In genomic region chr8:56706941-56707706, GRCm38 (mm10) we compare ENCODE assay signal across 11 mouse cellular contexts.
A peak's percentile ranks its signal among the peaks of the same experiment; 100 is the strongest.
DNase-seq lines count a peak whose midpoint lies in the region; ATAC-seq and TF ChIP-seq lines count a peak whose summit lies in the region.
"Had no signal": no experiment of that assay in that cellular context is flagged by ENCODE, and none has a peak within 500 bp of the region (broad histone marks: within the 10 kb centered on the region; RNA-seq: fewer than 3 reads in every experiment).

No protein-coding gene starts in this region.

- H3K9me3 ChIP-seq in heart, embryonic 11.5 days (replicated peaks; ENCODE audit: control insufficient read depth, low read length), result no peaks in the 10 kb centered on the region
- no peaks in the 10 kb centered on the region for H3K9me3 ChIP-seq in embryonic facial prominence, embryonic 12.5 days
- H3K9me3 ChIP-seq in intestine, embryonic 16.5 days (ENCODE audit: control insufficient read depth, low read length), result no peaks in the 10 kb centered on the region

- no peak overlapping the region for H3K27ac ChIP-seq in heart, embryonic 11.5 days (ENCODE audit: low read depth, low read length)
- no peak overlapping the region for H3K27ac ChIP-seq in embryonic facial prominence, embryonic 12.5 days
- no peak overlapping the region for H3K27ac ChIP-seq in intestine, embryonic 16.5 days (ENCODE audit: low read length)
- no peak overlapping the region for H3K27ac ChIP-seq in cerebellum, adult 2 months (ENCODE audit: insufficient read depth, low read length)

- peak overlapping the region; percentile 34 for H3K4me2 ChIP-seq in heart, embryonic 11.5 days
- H3K4me2 ChIP-seq in embryonic facial prominence, embryonic 12.5 days (replicated peaks), result peak overlapping the region; percentile 10
- H3K4me2 ChIP-seq in intestine, embryonic 16.5 days (ENCODE audit: low read depth, low read length), result no peak overlapping the region
- H3K4me2 ChIP-seq: liver, embryonic 11.5 days had no signal

- no peak for TF ChIP-seq CTCF in cerebellum, adult 2 months (IDR thresholded peaks at IDR 0.05; ENCODE audit: borderline replicate concordance, insufficient read depth, low read depth, low read length)

- H3K4me1 ChIP-seq in heart, embryonic 11.5 days (ENCODE audit: control insufficient read depth, insufficient read depth, low read length), result no peaks in the 10 kb centered on the region
- no peaks in the 10 kb centered on the region for H3K4me1 ChIP-seq in embryonic facial prominence, embryonic 12.5 days
- no peaks in the 10 kb centered on the region for H3K4me1 ChIP-seq in intestine, embryonic 16.5 days (ENCODE audit: control insufficient read depth, insufficient read depth, low read length)
- no peaks in the 10 kb centered on the region for H3K4me1 ChIP-seq in cerebellum, adult 2 months (ENCODE audit: control insufficient read depth, insufficient read depth, low read length)

- no peak overlapping the region for H3K4me3 ChIP-seq in heart, embryonic 11.5 days (ENCODE audit: low read depth, low read length)
- H3K4me3 ChIP-seq in embryonic facial prominence, embryonic 12.5 days, result no peak overlapping the region
- no peak overlapping the region for H3K4me3 ChIP-seq in intestine, embryonic 16.5 days (ENCODE audit: low read length)
- H3K4me3 ChIP-seq in cerebellum, adult 2 months (replicated peaks; ENCODE audit: insufficient read depth, low read depth, low read length), result no peak overlapping the region

- 37% methylated on average over 14 of the region's 14 CpGs for WGBS in heart, embryonic 11.5 days (ENCODE audit: insufficient replicate concordance)
- WGBS in embryonic facial prominence, embryonic 12.5 days, result 33% methylated on average over 14 of the region's 14 CpGs
- 30% methylated on average over 14 of the region's 14 CpGs for WGBS in intestine, embryonic 16.5 days
- WGBS in cerebellum, adult 2 months, result 15% methylated on average over 14 of the region's 14 CpGs

- H3K27me3 ChIP-seq in heart, embryonic 11.5 days (ENCODE audit: control insufficient read depth, insufficient read depth, low read length), result no peaks in the 10 kb centered on the region
- H3K27me3 ChIP-seq in embryonic facial prominence, embryonic 12.5 days, result no peaks in the 10 kb centered on the region
- H3K27me3 ChIP-seq in intestine, embryonic 16.5 days (replicated peaks; ENCODE audit: control insufficient read depth, insufficient read depth, low read length), result no peaks in the 10 kb centered on the region
- no peaks in the 10 kb centered on the region for H3K27me3 ChIP-seq in cerebellum, adult 2 months (ENCODE audit: control insufficient read depth, insufficient read depth, low read length)

- no peak for TF ChIP-seq POLR2A in cerebellum, adult 2 months (IDR thresholded peaks at IDR 0.05; ENCODE audit: borderline replicate concordance, insufficient read depth, low read length)

- no peaks in the 10 kb centered on the region for H3K36me3 ChIP-seq in heart, embryonic 11.5 days (ENCODE audit: control insufficient read depth, insufficient read depth, low read length)
- H3K36me3 ChIP-seq in embryonic facial prominence, embryonic 12.5 days, result no peaks in the 10 kb centered on the region
- no peaks in the 10 kb centered on the region for H3K36me3 ChIP-seq in intestine, embryonic 16.5 days (ENCODE audit: control insufficient read depth, insufficient read depth, low read length)

- H3K9ac ChIP-seq in heart, embryonic 11.5 days (ENCODE audit: low read depth, low read length), result no peak overlapping the region
- no peak overlapping the region for H3K9ac ChIP-seq in embryonic facial prominence, embryonic 12.5 days
- H3K9ac ChIP-seq in intestine, embryonic 16.5 days (ENCODE audit: low read depth, low read length), result no peak overlapping the region

- intact Hi-C loops in heart, postnatal 36 days (cut with DNase I), result no loop called here

- no peak for ATAC-seq in heart, embryonic 11.5 days (replicated peaks; ENCODE audit: insufficient number of reproducible peaks, low FRiP score, low TSS enrichment)
- ATAC-seq in embryonic facial prominence, embryonic 12.5 days (ENCODE audit: insufficient number of reproducible peaks, insufficient read depth, low FRiP score, low TSS enrichment), result no peak
- peak; percentile 73 for ATAC-seq in intestine, embryonic 16.5 days

- DNase-seq in heart, postnatal 36 days, result no peak
- DNase-seq in neural tube, embryonic 10.5 days (ENCODE audit: extremely low spot score, low spot score), result peak; percentile 23
- DNase-seq in gastrocnemius, postnatal 25 days, result no peak
- DNase-seq in heart, adult 8-10 months (ENCODE audit: low spot score), result no peak
- DNase-seq in cerebellum, adult 2 months, result no peak
- DNase-seq: adrenal gland, adult 2 months; right cerebral cortex, adult 18-20 months had no signal
